Mouse (Mus musculus): ENCODE results near the gene Tnr.

DNA sequence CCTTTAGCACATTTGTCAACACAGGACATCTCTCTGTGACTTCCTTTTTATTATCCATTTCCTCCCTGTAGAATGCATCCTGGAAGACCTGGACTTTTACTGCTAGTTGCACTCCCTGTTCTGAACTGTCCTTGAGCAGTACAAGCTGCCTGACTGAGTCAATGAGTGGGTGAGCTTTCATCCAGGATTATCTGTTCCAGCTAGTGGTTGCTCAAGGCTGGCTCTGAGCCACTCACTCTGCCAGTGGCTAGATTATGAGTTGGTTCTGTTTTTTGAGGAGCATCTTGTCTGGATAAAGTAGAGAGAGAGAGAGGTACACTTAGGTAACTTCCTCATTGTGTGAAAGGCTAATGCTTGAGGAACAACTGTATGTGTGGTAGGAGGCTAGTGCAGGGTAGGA lies 14.0 kb downstream of the Tnr start:
- TF ChIP-seq CTCF (IDR thresholded peaks at IDR 0.05; ENCODE audit: low read depth, low read length) (no peak), POLR2A (IDR thresholded peaks at IDR 0.05; ENCODE audit: borderline replicate concordance, low read depth, low read length) (no peak)

Measured in bone marrow macrophage, adult 2 months (primary cell).